Mouse (Mus musculus) small intestine, adult 2 months (tissue): Measurements from ENCODE around the gene Psmg3. TPM values are rescaled to one million over a fixed set of nuclear protein-coding genes. Genes with fewer than 3 reads are reported as not detected.

ENCODE experiments used
- H3K27ac ChIP-seq: fragments of 200-500 bp; 2 replicates; pipeline ENCODE4 v1.5.1; 2012; ENCODE audit warnings: low read depth, low read length, control low read depth, inconsistent platforms; ENCODE audit not compliant: insufficient read depth
- H3K27me3 ChIP-seq: fragments of 200-500 bp; 2 replicates; pipeline ENCODE4 v1.6.1; 2012; ENCODE audit warnings: mild to moderate bottlenecking, moderate library complexity, low read length, inconsistent platforms; ENCODE audit not compliant: control insufficient read depth, insufficient read depth
- H3K36me3 ChIP-seq: fragments of 200-500 bp; 2 replicates; pipeline ENCODE4 v1.6.1; 2012; ENCODE audit warnings: mild to moderate bottlenecking, low read length, control low read depth, inconsistent platforms; ENCODE audit not compliant: control insufficient read depth, insufficient read depth
- H3K4me1 ChIP-seq: fragments of 200-500 bp; 2 replicates; pipeline ENCODE4 v1.6.1; 2012; ENCODE audit warnings: low read length, inconsistent platforms, mixed read lengths; ENCODE audit not compliant: control insufficient read depth, insufficient read depth, insufficient read length
- H3K4me3 ChIP-seq: fragments of 200-500 bp; 2 replicates; pipeline ENCODE4 v1.5.1; 2012; ENCODE audit warnings: low read depth, mild to moderate bottlenecking, control low read depth, inconsistent platforms, low read length, moderate library complexity
- CTCF ChIP-seq: fragments of 200-500 bp; IDR thresholded peaks from 2 replicates; pipeline ENCODE4 v1.5.1; 2012; ENCODE audit warnings: low read depth, mild to moderate bottlenecking, control low read depth, inconsistent platforms, low read length, moderate library complexity, mixed read lengths; ENCODE audit not compliant: insufficient replicate concordance, insufficient read length; ENCODE audit errors: extremely low read depth
- POLR2A ChIP-seq: fragments of 200-500 bp; IDR thresholded peaks from 2 replicates; pipeline ENCODE4 v1.6.1; 2012; ENCODE audit warnings: low read depth, mild to moderate bottlenecking, control low read depth, inconsistent platforms, low read length, moderate library complexity
- WGBS: fragments of 180-500 bp; shearing (Covaris S2); methylation state at CpG from one replicate; pipeline ENCODE4 v1.1.7; 2018; 5-methylcytosine and 5-hydroxymethylcytosine counted together
- polyA plus RNA-seq: library from polyadenylated mRNA; depleted of rRNA; stranded (reverse); fragments of >200 nt; gene quantifications from 2 replicates; pipeline ENCODE4 v1.2.3, GENCODE M21; 2012

Gene Psmg3
- polyA plus RNA-seq, 1 experiment: 20.9 TPM

GRCm38 (mm10) chr5:139813963-139814381 is 12.7 kb downstream of the Psmg3 start:
- peaks cover 44% of the 10 kb centered on the region for H3K4me1 ChIP-seq
- peaks cover 9% of the 10 kb centered on the region for H3K36me3 ChIP-seq
- H3K4me3 ChIP-seq: peak overlapping the region; percentile 81
- 10% methylated on average over 13 of the region's 13 CpGs for WGBS
- TF ChIP-seq CTCF: no peak
- no peak; the same call in 1 of the 2 replicates for TF ChIP-seq POLR2A
- H3K27me3 ChIP-seq: no peaks in the 10 kb centered on the region
- H3K27ac ChIP-seq: peak overlapping the region; percentile 91

- Histone ChIP-seq H3K27me3 (no peaks in the 10 kb centered on the region), H3K4me3 (peak overlapping the region; percentile 81), H3K36me3 (peaks cover 12% of the 10 kb centered on the region), H3K4me1 (peaks cover 39% of the 10 kb centered on the region), H3K27ac (peak overlapping the region; percentile 81)
- no peak for TF ChIP-seq CTCF
- no peak for TF ChIP-seq POLR2A
- WGBS: 15% methylated on average over 10 of the region's 10 CpGs
Measured at GRCm38 (mm10) chr5:139813126-139813490, 13.6 kb downstream of the Psmg3 start.

DNA sequence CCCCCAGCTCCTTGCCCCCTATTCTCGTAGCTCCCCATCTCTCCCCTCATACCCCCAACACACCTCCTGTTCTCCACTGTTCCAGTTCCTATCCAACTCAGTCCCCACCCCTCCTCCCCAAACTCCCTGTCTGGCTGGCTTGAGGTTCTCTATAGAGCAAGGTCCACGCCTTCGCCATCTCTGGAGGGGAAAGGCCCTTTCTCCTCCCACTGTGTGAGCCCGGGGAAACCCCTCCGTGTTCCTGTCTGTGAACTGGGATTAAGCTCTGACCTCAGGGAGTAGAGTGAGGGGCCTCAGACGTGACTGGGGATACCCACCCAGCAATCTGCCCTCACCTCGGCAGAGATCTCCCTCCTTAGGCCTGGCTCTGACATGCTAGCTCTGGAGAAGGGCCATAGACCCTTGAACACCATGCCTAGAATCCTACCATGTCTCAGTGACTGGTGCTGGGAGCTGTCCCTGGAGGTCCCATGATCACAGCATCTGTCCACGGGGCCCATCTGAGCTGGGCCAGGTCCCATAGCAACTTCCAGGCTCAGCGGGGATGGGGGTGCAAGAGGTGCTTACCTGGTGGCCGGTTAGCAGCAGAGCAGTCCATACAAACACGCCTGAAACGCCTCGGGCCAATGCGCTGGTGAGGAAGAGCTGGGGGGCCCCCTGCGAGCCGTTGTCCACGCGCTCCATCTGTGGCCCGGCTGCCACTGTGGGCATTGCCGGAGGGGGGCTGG is 14.1 kb downstream of the Psmg3 start:
- Histone ChIP-seq H3K36me3 (peaks cover 17% of the 10 kb centered on the region), H3K4me1 (peaks cover 35% of the 10 kb centered on the region), H3K27ac (peak overlapping the region; percentile 81), H3K4me3 (peak overlapping the region; percentile 81), H3K27me3 (no peaks in the 10 kb centered on the region)
- TF ChIP-seq POLR2A (no peak), CTCF (no peak)
- 26% methylated on average over 20 of the region's 20 CpGs for WGBS

GRCm38 (mm10) chr5:139811677-139812397 is 14.8 kb downstream of the Psmg3 start:
- Histone ChIP-seq H3K4me1 (peaks cover 32% of the 10 kb centered on the region), H3K27me3 (no peaks in the 10 kb centered on the region), H3K27ac (peak overlapping the region; percentile 81), H3K36me3 (peaks cover 24% of the 10 kb centered on the region), H3K4me3 (peak overlapping the region; percentile 81)
- WGBS: 22% methylated on average over 15 of the region's 15 CpGs
- TF ChIP-seq POLR2A (no peak), CTCF (no peak)

GRCm38 (mm10) chr5:139809397-139809796 is 17.3 kb downstream of the Psmg3 start:
- no peak overlapping the region for H3K27ac ChIP-seq
- no peaks in the 10 kb centered on the region for H3K27me3 ChIP-seq
- H3K4me1 ChIP-seq: peaks cover 31% of the 10 kb centered on the region
- TF ChIP-seq POLR2A (no peak), CTCF (peak; percentile 38; the same call in 1 of the 2 replicates)
- peaks cover 41% of the 10 kb centered on the region for H3K36me3 ChIP-seq
- WGBS: 66% methylated on average over 4 of the region's 4 CpGs
- no peak overlapping the region for H3K4me3 ChIP-seq

DNA sequence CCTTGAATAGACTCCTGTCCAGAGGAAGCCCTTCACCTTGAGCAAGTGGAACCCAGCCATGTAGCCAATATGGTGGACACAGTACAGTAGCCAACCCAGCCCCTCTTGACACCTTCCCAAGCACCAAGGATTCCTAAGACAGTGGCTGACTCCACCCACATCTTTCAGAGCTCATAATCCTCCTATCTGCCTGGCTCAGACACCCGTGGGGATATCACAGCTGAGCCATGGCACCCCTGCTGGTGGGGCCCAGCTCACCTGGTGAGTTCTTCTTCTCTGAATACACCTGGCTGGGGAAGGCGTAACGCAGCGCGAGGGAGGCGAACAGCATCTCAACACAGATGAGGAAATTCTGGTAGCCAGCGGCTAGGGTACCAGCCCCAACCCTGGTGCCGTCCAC is 20.8 kb downstream of the Psmg3 start:
- Histone ChIP-seq H3K27me3 (no peaks in the 10 kb centered on the region), H3K4me3 (no peak overlapping the region), H3K4me1 (peaks cover 21% of the 10 kb centered on the region), H3K36me3 (peaks cover 58% of the 10 kb centered on the region), H3K27ac (no peak overlapping the region)
- TF ChIP-seq POLR2A (no peak), CTCF (no peak)
- 85% methylated on average over 8 of the region's 8 CpGs for WGBS

DNA sequence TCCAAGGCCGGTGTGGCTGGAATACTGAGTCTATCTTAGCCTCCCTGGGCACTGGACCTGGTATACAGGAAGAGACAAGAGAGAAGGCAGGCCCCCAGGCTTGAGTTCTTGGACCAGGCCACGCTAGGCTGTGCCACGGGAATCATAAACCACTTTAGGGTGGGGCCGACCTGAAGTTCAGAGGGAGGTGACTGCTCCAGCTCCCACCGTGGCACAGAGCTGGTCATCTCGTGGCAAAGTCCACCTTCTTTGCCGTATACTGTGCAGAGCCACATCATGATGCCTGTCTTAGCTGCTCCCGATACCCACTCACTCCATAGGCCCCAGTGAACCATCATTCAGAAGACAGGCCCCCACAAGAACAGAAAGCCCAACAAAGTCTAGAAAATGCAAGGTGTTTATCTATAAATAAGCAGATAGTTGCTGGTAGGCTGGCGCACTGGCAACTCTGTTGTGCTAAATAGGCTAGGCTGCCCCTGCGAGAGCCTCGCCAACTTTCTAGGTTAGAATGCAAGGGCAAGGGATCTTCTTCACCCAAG is 22.0 kb downstream of the Psmg3 start:
- TF ChIP-seq POLR2A (no peak), CTCF (no peak)
- Histone ChIP-seq H3K36me3 (peaks cover 64% of the 10 kb centered on the region), H3K4me3 (no peak overlapping the region), H3K4me1 (peaks cover 21% of the 10 kb centered on the region), H3K27me3 (no peaks in the 10 kb centered on the region), H3K27ac (peak overlapping the region; percentile 90)
- 46% methylated on average over 11 of the region's 11 CpGs for WGBS
